Mouse (Mus musculus) heart, adult 11 months (tissue): ENCODE measurements around the gene Ppp1r3c.

Experiments
- DNase-seq: peaks from one replicate; pipeline ENCODE4 v3.0.0; 2022

Gene Ppp1r3c

GRCm38 (mm10) chr19:36716221-36716620 is 20.2 kb downstream of the Ppp1r3c start:
- DNase-seq: peak; percentile 63

- peak; percentile 66 for DNase-seq
These were observed 20.9 kb downstream of the Ppp1r3c start for GRCm38 (mm10) chr19:36715591-36715990.

GRCm38 (mm10) chr19:36714492-36714891 is 22.0 kb downstream of the Ppp1r3c start:
- DNase-seq: peak; percentile 33

GRCm38 (mm10) chr19:36713092-36713491 is 23.4 kb downstream of the Ppp1r3c start:
- DNase-seq: peak; percentile 97

- peak; percentile 83 for DNase-seq
These were observed 30.3 kb downstream of the Ppp1r3c start for GRCm38 (mm10) chr19:36706195-36706594.

GRCm38 (mm10) chr19:36705286-36706146 is 30.9 kb downstream of the Ppp1r3c start:
- DNase-seq: peak; percentile 94

- DNase-seq: peak; percentile 89
These were observed 31.7 kb downstream of the Ppp1r3c start for GRCm38 (mm10) chr19:36704763-36705162.

- peak; percentile 84 for DNase-seq
These were observed 34.4 kb downstream of the Ppp1r3c start for GRCm38 (mm10) chr19:36701809-36702622.

- peak; percentile 50 for DNase-seq
These were observed 35.1 kb downstream of the Ppp1r3c start for GRCm38 (mm10) chr19:36701366-36701765.

GRCm38 (mm10) chr19:36700937-36701336 is 35.5 kb downstream of the Ppp1r3c start:
- DNase-seq: peak; percentile 84

GRCm38 (mm10) chr19:36699151-36699550 is 37.3 kb downstream of the Ppp1r3c start:
- peak; percentile 92 for DNase-seq

GRCm38 (mm10) chr19:36698200-36698599 is 38.3 kb downstream of the Ppp1r3c start:
- DNase-seq: peak; percentile 92

- peak; percentile 91 for DNase-seq
These were observed 39.8 kb downstream of the Ppp1r3c start for GRCm38 (mm10) chr19:36696601-36697122.

- DNase-seq: no peak
These were observed 42.9 kb downstream of the Ppp1r3c start for GRCm38 (mm10) chr19:36693530-36693929.

GRCm38 (mm10) chr19:36691941-36692340 is 44.5 kb downstream of the Ppp1r3c start:
- DNase-seq: no peak

- no peak for DNase-seq
These were observed 45.2 kb downstream of the Ppp1r3c start for GRCm38 (mm10) chr19:36691245-36691644.

GRCm38 (mm10) chr19:36689205-36689604 is 47.2 kb downstream of the Ppp1r3c start:
- peak; percentile 95 for DNase-seq

GRCm38 (mm10) chr19:36687843-36688637 is 48.4 kb downstream of the Ppp1r3c start:
- DNase-seq: peak; percentile 99

- no peak for DNase-seq
These were observed 49.4 kb downstream of the Ppp1r3c start for GRCm38 (mm10) chr19:36687044-36687443.

GRCm38 (mm10) chr19:36686016-36686415 is 50.4 kb downstream of the Ppp1r3c start:
- DNase-seq: peak; percentile 78

GRCm38 (mm10) chr19:36682560-36682959 is 53.9 kb downstream of the Ppp1r3c start:
- DNase-seq: peak; percentile 98
